Mouse (Mus musculus) spleen, adult 2 months (tissue): ENCODE results near the gene Dlst. TPM values are rescaled to one million over a fixed set of nuclear protein-coding genes. Genes with fewer than 3 reads are reported as not detected.

Source experiments
- DNase-seq, 2 experiments: peaks; one replicate each; pipeline versions ENCODE4 v3.0.0 to v3.0.0-alpha.2; 2012 to 2021; ENCODE audit warnings: low spot score in 2 of 2, low read depth in 1 of 2
- H3K27ac ChIP-seq: fragments of 200-500 bp; 2 replicates; pipeline ENCODE4 v1.5.1; 2012; ENCODE audit warnings: low read length, inconsistent platforms; ENCODE audit not compliant: insufficient read depth
- H3K27me3 ChIP-seq: fragments of 200-500 bp; 2 replicates; pipeline ENCODE4 v1.6.1; 2012; ENCODE audit warnings: mild to moderate bottlenecking, moderate library complexity, low read length, inconsistent platforms; ENCODE audit not compliant: control insufficient read depth, insufficient read depth
- H3K36me3 ChIP-seq: fragments of 200-500 bp; 2 replicates; pipeline ENCODE4 v1.6.1; 2012; ENCODE audit warnings: mild to moderate bottlenecking, low read length, inconsistent platforms; ENCODE audit not compliant: control insufficient read depth, insufficient read depth
- H3K4me1 ChIP-seq: fragments of 200-500 bp; 2 replicates; pipeline ENCODE4 v1.6.1; 2011; ENCODE audit warnings: inconsistent platforms; ENCODE audit not compliant: control insufficient read depth, insufficient read depth, insufficient read length
- H3K4me3 ChIP-seq: fragments of 200-500 bp; 2 replicates; pipeline ENCODE4 v1.5.1; 2011; ENCODE audit warnings: mild to moderate bottlenecking, inconsistent platforms; ENCODE audit not compliant: insufficient read depth, insufficient read length; ENCODE audit errors: extremely low read depth
- CTCF ChIP-seq: fragments of 200-500 bp; IDR thresholded peaks from 2 replicates; pipeline ENCODE4 v1.5.1; 2011; ENCODE audit warnings: mild to moderate bottlenecking, inconsistent platforms; ENCODE audit not compliant: insufficient read depth, insufficient read length, insufficient replicate concordance; ENCODE audit errors: extremely low read depth
- POLR2A ChIP-seq: fragments of 200-500 bp; IDR thresholded peaks from 2 replicates; pipeline ENCODE4 v1.6.1; 2011; ENCODE audit warnings: low read depth, low read length, inconsistent platforms
- WGBS: fragments of 180-500 bp; shearing (Covaris S2); methylation state at CpG from one replicate; pipeline ENCODE4 v1.1.7; 2018; 5-methylcytosine and 5-hydroxymethylcytosine counted together
- polyA plus RNA-seq: library from polyadenylated mRNA; depleted of rRNA; stranded (reverse); fragments of >200 nt; gene quantifications from 2 replicates; pipeline ENCODE4 v1.2.3, GENCODE M21; 2012

The Dlst gene
- polyA plus RNA-seq, 1 experiment: 49.5 TPM

DNA sequence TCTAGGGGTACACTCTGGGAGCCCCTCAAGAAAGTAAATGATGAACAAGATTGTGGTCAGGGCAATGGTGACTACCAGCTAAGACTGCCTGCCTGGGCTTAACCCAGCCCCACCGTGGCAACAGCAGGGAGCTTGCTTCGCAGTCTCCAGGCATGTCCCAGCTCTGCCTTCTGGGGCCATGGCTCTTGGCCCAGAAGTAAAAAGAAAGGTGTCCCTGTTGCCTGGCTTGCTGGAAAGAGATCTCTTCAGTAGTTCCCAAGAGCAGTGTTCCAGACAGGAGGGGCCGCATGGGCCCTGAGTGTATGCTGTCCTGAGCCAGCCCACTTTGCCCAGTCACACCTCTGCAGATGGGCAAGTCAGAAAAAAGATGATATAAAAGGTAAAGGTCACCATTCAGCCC lies 59.2 kb downstream of the Dlst start:
- no peaks in the 10 kb centered on the region for H3K27me3 ChIP-seq
- no peak overlapping the region for H3K27ac ChIP-seq
- no peak overlapping the region for H3K4me3 ChIP-seq
- TF ChIP-seq CTCF (no peak), POLR2A (no peak)
- 81% methylated on average over 3 of the region's 3 CpGs for WGBS
- no peaks in the 10 kb centered on the region for H3K4me1 ChIP-seq
- no peak for DNase-seq
- no peaks in the 10 kb centered on the region for H3K36me3 ChIP-seq

DNA sequence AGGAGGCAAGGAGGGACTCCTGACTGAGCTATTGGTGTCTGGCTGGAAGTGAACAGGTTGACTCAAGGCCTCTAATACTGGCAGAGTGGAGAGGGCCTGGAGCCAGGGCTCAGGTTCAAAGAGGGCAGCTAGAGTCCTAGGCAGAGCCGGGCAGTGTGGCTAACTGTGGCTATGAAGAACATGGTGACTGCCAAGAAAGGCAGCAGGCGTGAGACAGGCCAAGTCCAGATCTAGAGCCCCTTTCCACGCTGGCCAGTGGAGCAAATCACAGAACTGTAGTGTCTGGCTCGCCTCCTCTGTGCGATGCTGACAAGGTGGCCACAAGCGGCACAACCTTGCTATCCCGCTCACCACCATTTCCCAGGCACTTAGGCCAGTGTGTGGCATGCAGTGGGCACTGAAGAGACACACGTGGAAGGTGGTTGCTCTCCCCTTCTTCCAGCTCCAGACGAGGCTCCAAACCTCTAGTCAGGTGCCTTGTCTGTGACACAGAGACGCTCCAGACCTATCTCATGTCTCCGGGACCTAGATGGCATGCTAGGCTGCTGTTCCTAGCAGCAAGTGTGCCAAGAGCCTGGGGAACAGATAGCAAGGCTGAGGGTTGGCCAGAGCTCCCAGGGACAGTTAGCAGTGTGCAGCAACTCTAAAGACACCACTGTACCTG lies 59.8 kb downstream of the Dlst start:
- H3K27me3 ChIP-seq: no peaks in the 10 kb centered on the region
- H3K27ac ChIP-seq: no peak overlapping the region
- no peak for DNase-seq
- no peaks in the 10 kb centered on the region for H3K4me1 ChIP-seq
- no peak overlapping the region for H3K4me3 ChIP-seq
- WGBS: 87% methylated on average over 11 of the region's 11 CpGs
- TF ChIP-seq POLR2A (no peak), CTCF (no peak)
- H3K36me3 ChIP-seq: no peaks in the 10 kb centered on the region

DNA sequence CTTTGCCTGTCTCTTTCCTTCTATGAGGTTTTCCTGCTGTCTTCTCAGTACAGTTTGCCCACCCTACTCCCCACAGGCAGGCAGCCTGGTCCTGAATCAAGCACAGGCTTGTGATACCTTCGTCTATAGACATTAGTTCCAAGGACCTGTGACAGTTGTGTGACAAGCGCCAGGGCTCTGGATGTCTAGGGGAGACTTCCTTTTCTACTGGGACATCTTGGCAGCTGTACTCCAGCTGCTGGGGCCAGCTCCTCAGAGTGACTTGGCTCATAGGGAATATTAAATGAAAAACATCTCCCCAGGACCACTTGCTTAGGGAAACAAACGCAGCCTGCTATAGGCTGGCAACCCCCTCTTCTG lies 60.3 kb downstream of the Dlst start:
- no peaks in the 10 kb centered on the region for H3K4me1 ChIP-seq
- no peak overlapping the region for H3K27ac ChIP-seq
- no peaks in the 10 kb centered on the region for H3K36me3 ChIP-seq
- H3K27me3 ChIP-seq: no peaks in the 10 kb centered on the region
- WGBS: 87% methylated on average over 3 of the region's 3 CpGs
- no peak for TF ChIP-seq CTCF
- no peak for TF ChIP-seq POLR2A
- no peak overlapping the region for H3K4me3 ChIP-seq
- DNase-seq: no peak

DNA sequence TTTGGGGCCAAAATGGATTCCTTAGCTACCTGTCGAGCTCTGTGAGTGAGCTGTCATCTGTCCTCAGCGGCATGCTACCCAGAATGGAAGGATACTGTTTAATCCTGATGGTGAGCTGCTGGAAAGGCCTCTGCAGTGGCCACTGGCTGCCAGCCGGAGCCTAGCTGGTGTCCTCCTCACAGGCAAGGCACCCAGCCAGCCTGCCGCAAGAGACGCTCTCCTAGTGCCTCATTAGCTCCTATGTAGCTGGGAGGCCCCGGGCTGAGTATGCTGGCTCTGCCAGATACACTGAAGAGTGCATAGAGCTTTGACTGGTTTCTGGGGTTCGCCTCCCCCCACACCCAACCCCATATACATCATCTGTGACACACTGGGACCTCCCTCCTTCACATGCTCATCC lies 63.4 kb downstream of the Dlst start:
- WGBS: 88% methylated on average over 7 of the region's 7 CpGs
- H3K4me3 ChIP-seq: no peak overlapping the region
- H3K36me3 ChIP-seq: no peaks in the 10 kb centered on the region
- H3K4me1 ChIP-seq: peaks cover 7% of the 10 kb centered on the region
- H3K27ac ChIP-seq: no peak overlapping the region
- TF ChIP-seq CTCF (no peak), POLR2A (no peak)
- H3K27me3 ChIP-seq: no peaks in the 10 kb centered on the region
- no peak for DNase-seq

DNA sequence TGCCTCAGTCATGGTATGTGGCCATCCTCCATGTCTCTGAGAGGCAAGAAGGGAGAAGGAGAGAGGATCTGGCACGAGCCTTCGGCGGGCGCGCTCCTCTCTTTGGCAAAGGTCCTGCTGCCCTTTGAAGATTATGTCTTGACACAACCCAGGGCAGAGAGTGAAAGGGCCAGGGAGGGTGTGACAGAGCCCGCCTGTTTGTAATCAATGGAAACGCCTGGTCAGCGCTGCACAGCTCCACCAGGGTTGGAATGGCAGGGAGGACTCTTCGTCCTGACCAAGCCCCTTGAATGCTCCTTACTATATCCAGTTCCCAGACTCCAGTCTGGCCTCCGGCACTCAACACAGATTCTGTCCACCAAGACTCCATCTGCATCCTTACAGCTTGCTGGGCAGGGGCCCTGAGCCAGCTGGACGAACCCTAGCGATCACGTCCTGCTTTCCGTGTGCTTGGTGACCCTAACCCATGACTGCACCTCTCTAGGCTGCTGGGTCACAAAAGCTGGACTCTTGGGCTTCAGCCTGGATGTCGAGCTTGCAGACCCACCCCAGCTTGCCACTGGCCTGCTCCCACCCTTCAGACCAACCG lies 64.5 kb downstream of the Dlst start:
- H3K27me3 ChIP-seq: no peaks in the 10 kb centered on the region
- 86% methylated on average over 16 of the region's 16 CpGs for WGBS
- peaks cover 7% of the 10 kb centered on the region for H3K4me1 ChIP-seq
- TF ChIP-seq CTCF: no peak
- no peak for TF ChIP-seq POLR2A
- no peak overlapping the region for H3K4me3 ChIP-seq
- H3K27ac ChIP-seq: no peak overlapping the region
- H3K36me3 ChIP-seq: no peaks in the 10 kb centered on the region
- DNase-seq: no peak

DNA sequence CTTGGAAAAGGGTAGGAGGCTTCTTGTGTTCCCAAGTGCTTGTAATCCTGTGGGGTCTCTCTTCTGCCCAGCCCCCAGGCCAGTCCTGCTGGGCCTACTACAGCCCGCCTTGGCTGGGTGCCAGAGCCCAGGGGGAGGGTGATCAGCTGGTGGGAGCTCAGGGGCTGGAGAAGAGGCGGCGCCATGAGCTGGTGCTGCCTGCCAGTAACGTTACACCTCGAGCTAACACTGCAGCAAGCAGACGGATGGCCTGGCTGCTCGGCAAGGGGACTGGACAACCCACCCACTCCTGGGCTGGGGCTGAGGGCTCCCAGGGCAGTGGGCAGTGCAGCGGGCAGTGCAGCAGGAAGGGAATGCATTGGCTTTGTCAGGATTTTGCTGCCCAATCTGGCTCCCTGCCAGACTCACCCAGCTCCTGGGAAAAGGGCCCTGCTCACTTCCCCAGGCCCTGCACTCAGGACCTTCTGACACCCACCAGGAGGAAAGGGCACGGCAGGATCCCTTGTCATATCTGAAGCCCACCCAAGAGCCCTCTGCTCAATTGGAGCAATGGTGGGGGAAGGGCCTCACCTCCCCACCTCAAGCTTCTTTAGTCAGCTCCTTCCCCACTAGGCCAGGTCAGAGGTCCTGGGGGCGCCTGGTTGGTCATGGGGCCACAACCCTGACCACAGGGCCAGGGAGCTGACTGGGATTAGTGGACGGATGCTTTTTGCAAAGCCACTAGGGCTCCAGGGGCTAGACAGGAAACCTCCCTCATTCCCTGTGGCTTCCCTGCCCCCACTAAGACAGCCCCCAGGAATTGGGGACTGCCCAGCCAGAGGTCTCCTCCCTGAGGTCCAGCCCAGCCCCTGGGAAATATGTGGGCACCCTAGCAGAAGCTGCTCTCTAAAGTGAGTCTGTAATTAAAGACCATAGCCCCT lies 65.6 kb downstream of the Dlst start:
- Histone ChIP-seq H3K4me3 (no peak overlapping the region), H3K27ac (no peak overlapping the region), H3K36me3 (no peaks in the 10 kb centered on the region), H3K27me3 (no peaks in the 10 kb centered on the region), H3K4me1 (peaks cover 7% of the 10 kb centered on the region)
- TF ChIP-seq POLR2A: no peak
- TF ChIP-seq CTCF: no peak
- DNase-seq: no peak
- WGBS: 81% methylated on average over 11 of the region's 11 CpGs
